Mouse (Mus musculus) liver, embryonic 14.5 days (tissue): ENCODE data around the gene Ank2. TPM values are rescaled to one million over a fixed set of nuclear protein-coding genes. Genes with fewer than 3 reads are reported as not detected.
A peak's percentile ranks its signal among the peaks of the same experiment; 100 is the strongest.

Source experiments
- ATAC-seq: fragments of 200-750 bp; cut with Nextera tagmentation; 2 replicates; pipeline ENCODE4 v1.8.0; 2017; ENCODE audit warnings: moderate number of reproducible peaks, mild to moderate bottlenecking, moderate library complexity; ENCODE audit not compliant: insufficient read depth
- DNase-seq, 3 experiments: peaks; one replicate each; pipeline ENCODE4 v3.0.0-alpha.2; 2012 to 2013; ENCODE audit warnings: low read depth in 3 of 3, low spot score in 3 of 3
- H3K27ac ChIP-seq: fragments of 300-500 bp; sonication (generic); 2 replicates; pipeline ENCODE4 v1.5.1; 2014; ENCODE audit warnings: moderate library complexity, mild to moderate bottlenecking, control low read depth, inconsistent platforms
- H3K27me3 ChIP-seq: fragments of 300-500 bp; sonication (generic); 2 replicates; pipeline ENCODE4 v1.6.1; 2014; ENCODE audit warnings: mild to moderate bottlenecking, low read length, moderate library complexity; ENCODE audit not compliant: control insufficient read depth, insufficient read depth
- H3K36me3 ChIP-seq: fragments of 300-500 bp; sonication (generic); replicated peaks from 2 replicates; pipeline ENCODE4 v1.6.1; 2014; ENCODE audit warnings: low read depth; ENCODE audit not compliant: control insufficient read depth, insufficient read depth
- H3K4me1 ChIP-seq, 2 experiments: fragments of 200-500 bp in 1 of 2; fragments of 300-500 bp in 1 of 2; sonication (generic) in 1 of 2; replicated peaks; 2 replicates each; pipeline ENCODE4 v1.6.1; 2012 to 2014; ENCODE audit warnings: antibody characterized with exemption in 1 of 2, inconsistent platforms in 1 of 2, low read length in 1 of 2; ENCODE audit not compliant: control insufficient read depth in 2 of 2, insufficient read depth in 2 of 2
- H3K4me2 ChIP-seq: fragments of 300-500 bp; sonication (generic); 2 replicates; pipeline ENCODE4 v1.6.1; 2014; ENCODE audit warnings: low read depth, mild to moderate bottlenecking, control low read depth, moderate library complexity
- H3K4me3 ChIP-seq, 2 experiments: fragments of 200-500 bp in 1 of 2; fragments of 300-500 bp in 1 of 2; sonication (generic) in 1 of 2; 2 replicates each; pipeline ENCODE4 v1.5.1; 2012 to 2014; ENCODE audit warnings: low read depth in 2 of 2, low read length in 2 of 2, mild to moderate bottlenecking in 2 of 2, control low read depth in 1 of 2, inconsistent platforms in 1 of 2, moderate library complexity in 1 of 2; ENCODE audit not compliant: insufficient read depth in 1 of 2
- H3K9ac ChIP-seq: fragments of 300-500 bp; sonication (generic); replicated peaks from 2 replicates; pipeline ENCODE4 v1.6.1; 2014; ENCODE audit warnings: mild to moderate bottlenecking, control low read depth, moderate library complexity
- H3K9me3 ChIP-seq: fragments of 300-500 bp; sonication (generic); 2 replicates; pipeline ENCODE4 v1.6.1; 2016; ENCODE audit warnings: low read length, mixed read lengths; ENCODE audit not compliant: control insufficient read depth
- CTCF ChIP-seq: IDR thresholded peaks from 2 replicates; pipeline ENCODE4 v1.5.1; 2016; ENCODE audit warnings: antibody characterized with exemption, low read depth, control low read depth
- EP300 ChIP-seq: IDR thresholded peaks from 2 replicates; pipeline ENCODE4 v1.6.1; 2016; ENCODE audit warnings: antibody characterized with exemption, low read depth
- WGBS: fragments of 180-500 bp; shearing (Covaris S2); extraction: QIAGEN DNeasy Blood & Tissue Kit; methylation state at CpG from one replicate; pipeline ENCODE4 v1.1.7; 2014; ENCODE audit not compliant: insufficient replicate concordance; 5-methylcytosine and 5-hydroxymethylcytosine counted together
- polyA plus RNA-seq, 2 experiments: library from polyadenylated mRNA; depleted of rRNA in 1 of 2; stranded (reverse) in 1 of 2; unstranded in 1 of 2; fragments of >200 nt; fragmentation: Nextera tagmentation in 1 of 2; extraction: Ambion mirVana in 1 of 2; gene quantifications; 2 replicates each; pipeline versions ENCODE4 v1.2.1 to v1.2.3; 2012 to 2014

Gene Ank2
- polyA plus RNA-seq, 2 experiments, result 4.8 to 5.2 TPM

GRCm38 (mm10) chr3:127188086-127188788 is 310.9 kb downstream of the Ank2 start:
- WGBS, result 58% methylated on average over 5 of the region's 5 CpGs
- Histone ChIP-seq H3K4me2 (no peak overlapping the region), H3K27me3 (no peaks in the 10 kb centered on the region), H3K36me3 (no peaks in the 10 kb centered on the region), H3K4me3 (no peak overlapping the region), H3K4me1 (no peaks in the 10 kb centered on the region), H3K9me3 (no peaks in the 10 kb centered on the region), H3K9ac (no peak overlapping the region), H3K27ac (no peak overlapping the region)
- DNase-seq (no peak), ATAC-seq (no peak)
- no peak for TF ChIP-seq EP300
- no peak for TF ChIP-seq CTCF

- no peaks in the 10 kb centered on the region for H3K27me3 ChIP-seq
- H3K36me3 ChIP-seq, result no peaks in the 10 kb centered on the region
- DNase-seq (no peak), ATAC-seq (no peak)
- no peaks in the 10 kb centered on the region for H3K9me3 ChIP-seq
- 45% methylated on average over 2 of the region's 2 CpGs for WGBS
- H3K4me1 ChIP-seq, result no peaks in the 10 kb centered on the region
- no peak overlapping the region for H3K4me2 ChIP-seq
- H3K9ac ChIP-seq, result no peak overlapping the region
- no peak for TF ChIP-seq EP300
- H3K4me3 ChIP-seq, result no peak overlapping the region
- no peak overlapping the region for H3K27ac ChIP-seq
Measured at GRCm38 (mm10) chr3:127187081-127187480, 312.1 kb downstream of the Ank2 start.

GRCm38 (mm10) chr3:127186239-127186638 is 312.9 kb downstream of the Ank2 start:
- H3K27ac ChIP-seq, result no peak overlapping the region
- H3K4me3 ChIP-seq, result no peak overlapping the region
- no peak for ATAC-seq
- 63% methylated on average over 3 of the region's 3 CpGs for WGBS
- TF ChIP-seq CTCF, result no peak
- TF ChIP-seq EP300, result no peak
- H3K27me3 ChIP-seq, result no peaks in the 10 kb centered on the region
- no peaks in the 10 kb centered on the region for H3K9me3 ChIP-seq
- no peaks in the 10 kb centered on the region for H3K4me1 ChIP-seq
- DNase-seq, result no peak
- no peak overlapping the region for H3K4me2 ChIP-seq
- H3K36me3 ChIP-seq, result no peaks in the 10 kb centered on the region
- H3K9ac ChIP-seq, result no peak overlapping the region

GRCm38 (mm10) chr3:127183998-127184753 is 315.0 kb downstream of the Ank2 start:
- whole genome bisulfite sequencing, result 11% methylated on average over 5 of the region's 5 CpGs
- ATAC-seq (no peak), DNase-seq (no peak)

GRCm38 (mm10) chr3:127172697-127173096 is 326.5 kb downstream of the Ank2 start:
- H3K4me2 ChIP-seq, result no peak overlapping the region
- H3K36me3 ChIP-seq, result no peaks in the 10 kb centered on the region
- H3K9me3 ChIP-seq, result no peaks in the 10 kb centered on the region
- no peaks in the 10 kb centered on the region for H3K27me3 ChIP-seq
- H3K9ac ChIP-seq, result no peak overlapping the region
- H3K4me1 ChIP-seq, result no peaks in the 10 kb centered on the region; a peak in 1 of 4 replicates
- DNase-seq, result no peak
- ATAC-seq, result no peak
- TF ChIP-seq EP300 (no peak), CTCF (no peak)
- H3K4me3 ChIP-seq, result no peak overlapping the region
- WGBS, result 44% methylated on average over 2 of the region's 2 CpGs
- H3K27ac ChIP-seq, result no peak overlapping the region

More at GRCm38 (mm10) chr3:127183998-127184753, 315.0 kb downstream of the Ank2 start:
- no peak overlapping the region for H3K27ac ChIP-seq
- no peaks in the 10 kb centered on the region for H3K27me3 ChIP-seq
- peak; percentile 68 for TF ChIP-seq CTCF
- TF ChIP-seq EP300, result no peak
- no peak overlapping the region for H3K4me2 ChIP-seq
- H3K36me3 ChIP-seq, result no peaks in the 10 kb centered on the region
- no peaks in the 10 kb centered on the region for H3K4me1 ChIP-seq
- H3K9me3 ChIP-seq, result no peaks in the 10 kb centered on the region
- no peak overlapping the region for H3K9ac ChIP-seq
- no peak overlapping the region for H3K4me3 ChIP-seq
